Comparison of ENCODE assay signal across 8 mouse cellular contexts in the genomic region with DNA sequence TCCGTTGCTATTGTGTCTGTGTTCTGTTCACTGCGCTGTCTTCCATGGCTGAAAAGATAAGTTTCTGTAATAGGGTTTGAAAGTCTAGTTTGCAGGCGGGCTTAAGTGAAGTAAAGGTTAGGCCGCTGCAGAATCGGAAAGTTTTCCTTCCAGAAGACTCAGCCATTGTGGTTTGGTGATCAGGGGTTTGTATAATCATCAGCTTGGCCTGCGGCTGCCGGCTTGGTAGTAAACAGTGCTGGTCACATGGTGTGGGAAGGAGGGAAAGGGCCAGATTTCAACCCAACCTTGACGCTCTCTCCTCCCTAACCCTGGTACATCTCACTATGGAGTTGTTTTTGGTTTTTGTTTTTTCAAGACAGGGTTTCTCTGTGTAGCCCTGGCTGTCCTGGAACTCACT. TPM values are rescaled to one million over a fixed set of nuclear protein-coding genes. Genes with fewer than 3 reads are reported as not detected.
DNase-seq lines count a peak whose midpoint lies in the region; ATAC-seq and TF ChIP-seq lines count a peak whose summit lies in the region.

No protein-coding gene starts in this region.

- 75% methylated on average over 8 of the region's 8 CpGs for WGBS in heart, embryonic 13.5 days
- 81% methylated on average over 8 of the region's 8 CpGs for WGBS in forebrain, postnatal 0 days
- WGBS in midbrain, postnatal 0 days: 84% methylated on average over 8 of the region's 8 CpGs
- 82% methylated on average over 8 of the region's 8 CpGs for WGBS in cerebellum, adult 2 months

- H3K9me3 ChIP-seq in heart, embryonic 13.5 days: no peaks in the 10 kb centered on the region
- no peaks in the 10 kb centered on the region for H3K9me3 ChIP-seq in forebrain, postnatal 0 days (ENCODE audit: low read length)
- no peaks in the 10 kb centered on the region for H3K9me3 ChIP-seq in midbrain, postnatal 0 days (ENCODE audit: low read length)

- H3K4me1 ChIP-seq in heart, embryonic 13.5 days: peaks cover 52% of the 10 kb centered on the region
- H3K4me1 ChIP-seq in forebrain, postnatal 0 days (ENCODE audit: insufficient read depth): peaks cover 5% of the 10 kb centered on the region; the same call in 1 of the 2 replicates
- peaks cover 8% of the 10 kb centered on the region; the same call in 1 of the 2 replicates for H3K4me1 ChIP-seq in midbrain, postnatal 0 days (ENCODE audit: insufficient read depth, low read length)
- H3K4me1 ChIP-seq in cerebellum, adult 2 months (ENCODE audit: control insufficient read depth, insufficient read depth, low read length): peaks cover 3% of the 10 kb centered on the region; the same call in 1 of the 2 replicates

- peak overlapping the region; percentile 99 for H3K27ac ChIP-seq in heart, embryonic 13.5 days (replicated peaks)
- H3K27ac ChIP-seq in forebrain, postnatal 0 days (ENCODE audit: low read depth, low read length): no peak overlapping the region
- H3K27ac ChIP-seq in midbrain, postnatal 0 days (ENCODE audit: low read depth, low read length): no peak overlapping the region
- H3K27ac ChIP-seq in cerebellum, adult 2 months (ENCODE audit: insufficient read depth, low read length): no peak overlapping the region

- no peak for TF ChIP-seq CTCF in forebrain, postnatal 0 days (IDR thresholded peaks at IDR 0.05; ENCODE audit: low read depth)
- TF ChIP-seq CTCF in midbrain, postnatal 0 days (IDR thresholded peaks at IDR 0.05): no peak
- TF ChIP-seq CTCF in cerebellum, adult 2 months (IDR thresholded peaks at IDR 0.05; ENCODE audit: borderline replicate concordance, insufficient read depth, low read depth, low read length): no peak

- no peaks in the 10 kb centered on the region for H3K27me3 ChIP-seq in heart, embryonic 13.5 days (replicated peaks)
- H3K27me3 ChIP-seq in forebrain, postnatal 0 days (ENCODE audit: insufficient read depth, low read length): no peaks in the 10 kb centered on the region
- no peaks in the 10 kb centered on the region for H3K27me3 ChIP-seq in midbrain, postnatal 0 days (ENCODE audit: insufficient read depth, low read length)
- no peaks in the 10 kb centered on the region for H3K27me3 ChIP-seq in cerebellum, adult 2 months (ENCODE audit: control insufficient read depth, insufficient read depth, low read length)

- H3K36me3 ChIP-seq in heart, embryonic 13.5 days: peaks cover 8% of the 10 kb centered on the region
- no peaks in the 10 kb centered on the region for H3K36me3 ChIP-seq in forebrain, postnatal 0 days (ENCODE audit: insufficient read depth)
- H3K36me3 ChIP-seq in midbrain, postnatal 0 days (ENCODE audit: insufficient read depth, low read length): no peaks in the 10 kb centered on the region

- peak overlapping the region; percentile 99 for H3K9ac ChIP-seq in heart, embryonic 13.5 days
- no peak overlapping the region for H3K9ac ChIP-seq in forebrain, postnatal 0 days
- 0 out of 2 replicates have a peak overlapping the region, but pooled peaks have one; percentile 90 for H3K9ac ChIP-seq in midbrain, postnatal 0 days (replicated peaks; ENCODE audit: low read length, poor library complexity, severe bottlenecking)

- H3K4me2 ChIP-seq in heart, embryonic 13.5 days: peak overlapping the region; percentile 92
- peak overlapping the region; percentile 51 for H3K4me2 ChIP-seq in forebrain, postnatal 0 days (ENCODE audit: low read depth)
- peak overlapping the region; percentile 81 for H3K4me2 ChIP-seq in midbrain, postnatal 0 days (ENCODE audit: low read depth, low read length, poor library complexity, severe bottlenecking)

- intact Hi-C loops in heart, postnatal 25 days (cut with DNase I): loop anchor here (5.0 kb wide), 2 partner anchors 45 kb away; partner anchors contain the start of genes Caskin2 and Tsen54

- ATAC-seq in heart, embryonic 13.5 days (ENCODE audit: extremely low read depth, insufficient number of reproducible peaks, low FRiP score, low TSS enrichment): no peak
- no peak for ATAC-seq in forebrain, postnatal 0 days
- no peak for ATAC-seq in midbrain, postnatal 0 days (ENCODE audit: low FRiP score)

- no peak for DNase-seq in heart, postnatal 25 days (ENCODE audit: low spot score)
- no peak for DNase-seq in forebrain, postnatal 0 days
- peak; percentile 67 for DNase-seq in kidney, postnatal 10 days
- no peak for DNase-seq in midbrain, postnatal 0 days (ENCODE audit: low spot score)
- DNase-seq in thymus, postnatal 4 days: no peak
- DNase-seq in cerebellum, adult 2 months: no peak
- no peak for DNase-seq in layer of hippocampus, adult 9-10 months (ENCODE audit: low spot score)

- TF ChIP-seq POLR2A in cerebellum, adult 2 months (IDR thresholded peaks at IDR 0.05; ENCODE audit: borderline replicate concordance, insufficient read depth, low read length): no peak

- H3K4me3 ChIP-seq in heart, embryonic 13.5 days: peak overlapping the region; percentile 93
- peak overlapping the region; percentile 82; the same call in 1 of the 2 replicates for H3K4me3 ChIP-seq in forebrain, postnatal 0 days (ENCODE audit: low read depth, low read length)
- no peak overlapping the region for H3K4me3 ChIP-seq in midbrain, postnatal 0 days (ENCODE audit: low read depth, low read length)
- H3K4me3 ChIP-seq in cerebellum, adult 2 months (replicated peaks; ENCODE audit: insufficient read depth, low read depth, low read length): no peak overlapping the region

RNA-seq across cellular contexts. Expression of gene Tmem94, which starts 1.7 kb away (rescaled TPM):
- 34.3 and 39.4 TPM in 2 replicates for polyA plus RNA-seq in heart, embryonic 13.5 days (2015; fragmentation: Nextera tagmentation; extraction: Ambion mirVana)
- 100 to 1,000 TPM; 102 to 110 TPM for total RNA-seq in heart, postnatal 25 days (2021)
- total RNA-seq in forebrain, postnatal 0 days (2014; rRNA removed): 16.7 and 19.3 TPM in 2 replicates
- 12.1 and 14.9 TPM in 2 replicates for polyA plus RNA-seq in forebrain, postnatal 0 days (2015; fragmentation: Nextera tagmentation; extraction: Ambion mirVana)
- 26.5 and 32.7 TPM in 2 replicates for total RNA-seq in midbrain, postnatal 0 days (2014; rRNA removed)
- 14.6 and 15.9 TPM in 2 replicates for polyA plus RNA-seq in midbrain, postnatal 0 days (2015; fragmentation: Nextera tagmentation; extraction: Ambion mirVana)
- 54.2 and 57.4 TPM in 2 replicates for polyA plus RNA-seq in cerebellum, adult 2 months (2012; rRNA removed)

RNA-seq across cellular contexts. Expression of gene Caskin2, which starts 46.5 kb away (rescaled TPM):
- 20.0 and 20.1 TPM in 2 replicates for polyA plus RNA-seq in heart, embryonic 13.5 days (2015; fragmentation: Nextera tagmentation; extraction: Ambion mirVana)
- 10 to 100 TPM; 41.8 to 52.2 TPM for total RNA-seq in heart, postnatal 25 days (2021)
- total RNA-seq in forebrain, postnatal 0 days (2014; rRNA removed): 14.5 and 14.7 TPM in 2 replicates
- polyA plus RNA-seq in forebrain, postnatal 0 days (2015; fragmentation: Nextera tagmentation; extraction: Ambion mirVana): 4.5 and 6.1 TPM in 2 replicates
- total RNA-seq in midbrain, postnatal 0 days (2014; rRNA removed): 18.5 and 27.9 TPM in 2 replicates
- polyA plus RNA-seq in midbrain, postnatal 0 days (2015; fragmentation: Nextera tagmentation; extraction: Ambion mirVana): 7.2 and 8.3 TPM in 2 replicates
- polyA plus RNA-seq in cerebellum, adult 2 months (2012; rRNA removed): 16.5 and 17.1 TPM in 2 replicates

RNA-seq across cellular contexts. Expression of gene Tsen54, which starts 47.5 kb away (rescaled TPM):
- polyA plus RNA-seq in heart, embryonic 13.5 days (2015; fragmentation: Nextera tagmentation; extraction: Ambion mirVana): 24.4 and 27.5 TPM in 2 replicates
- 1 to 10 TPM; 9.1 to 9.2 TPM for total RNA-seq in heart, postnatal 25 days (2021)
- 23.5 and 25.5 TPM in 2 replicates for total RNA-seq in forebrain, postnatal 0 days (2014; rRNA removed)
- 16.8 and 18.1 TPM in 2 replicates for polyA plus RNA-seq in forebrain, postnatal 0 days (2015; fragmentation: Nextera tagmentation; extraction: Ambion mirVana)
- total RNA-seq in midbrain, postnatal 0 days (2014; rRNA removed): 25.0 and 27.7 TPM in 2 replicates
- 14.8 and 15.5 TPM in 2 replicates for polyA plus RNA-seq in midbrain, postnatal 0 days (2015; fragmentation: Nextera tagmentation; extraction: Ambion mirVana)
- 21.1 and 25.0 TPM in 2 replicates for polyA plus RNA-seq in cerebellum, adult 2 months (2012; rRNA removed)

RNA-seq across cellular contexts. Expression of gene Llgl2, which starts 56.9 kb away (rescaled TPM):
- 18.9 and 19.0 TPM in 2 replicates for polyA plus RNA-seq in heart, embryonic 13.5 days (2015; fragmentation: Nextera tagmentation; extraction: Ambion mirVana)
- 10 to 100 TPM; 15.1 to 21.5 TPM for total RNA-seq in heart, postnatal 25 days (2021)
- 2.7 and 4.0 TPM in 2 replicates for total RNA-seq in forebrain, postnatal 0 days (2014; rRNA removed)
- polyA plus RNA-seq in forebrain, postnatal 0 days (2015; fragmentation: Nextera tagmentation; extraction: Ambion mirVana): 0.72 and 1.1 TPM in 2 replicates
- total RNA-seq in midbrain, postnatal 0 days (2014; rRNA removed): 0.99 and 1.0 TPM in 2 replicates
- polyA plus RNA-seq in midbrain, postnatal 0 days (2015; fragmentation: Nextera tagmentation; extraction: Ambion mirVana): 0.51 and 0.81 TPM in 2 replicates
- polyA plus RNA-seq in cerebellum, adult 2 months (2012; rRNA removed): 1.8 and 2.5 TPM in 2 replicates

RNA-seq across cellular contexts. Expression of gene Grb2, which starts 58.6 kb away (rescaled TPM):
- polyA plus RNA-seq in heart, embryonic 13.5 days (2015; fragmentation: Nextera tagmentation; extraction: Ambion mirVana): 86.6 and 90.0 TPM in 2 replicates
- 100 to 1,000 TPM; 107 to 108 TPM for total RNA-seq in heart, postnatal 25 days (2021)
- 88.2 and 91.9 TPM in 2 replicates for total RNA-seq in forebrain, postnatal 0 days (2014; rRNA removed)
- 153 and 162 TPM in 2 replicates for polyA plus RNA-seq in forebrain, postnatal 0 days (2015; fragmentation: Nextera tagmentation; extraction: Ambion mirVana)
- 85.8 and 87.0 TPM in 2 replicates for total RNA-seq in midbrain, postnatal 0 days (2014; rRNA removed)
- 153 and 158 TPM in 2 replicates for polyA plus RNA-seq in midbrain, postnatal 0 days (2015; fragmentation: Nextera tagmentation; extraction: Ambion mirVana)
- polyA plus RNA-seq in cerebellum, adult 2 months (2012; rRNA removed): 132 and 149 TPM in 2 replicates

Comparison
In these comparisons a context has a peak if more than half of its experiments do, and no peak if none do; other contexts are left out.
1. H3K4me3 ChIP-seq: peak in heart, embryonic 13.5 days (single experiment) and forebrain, postnatal 0 days (single experiment); none in midbrain, postnatal 0 days (single experiment) and cerebellum, adult 2 months (single experiment).
2. Peak in every context shown above with its lines, with median percentiles within 50 percentile points of each other: H3K4me2 ChIP-seq.